In the genomic region with DNA sequence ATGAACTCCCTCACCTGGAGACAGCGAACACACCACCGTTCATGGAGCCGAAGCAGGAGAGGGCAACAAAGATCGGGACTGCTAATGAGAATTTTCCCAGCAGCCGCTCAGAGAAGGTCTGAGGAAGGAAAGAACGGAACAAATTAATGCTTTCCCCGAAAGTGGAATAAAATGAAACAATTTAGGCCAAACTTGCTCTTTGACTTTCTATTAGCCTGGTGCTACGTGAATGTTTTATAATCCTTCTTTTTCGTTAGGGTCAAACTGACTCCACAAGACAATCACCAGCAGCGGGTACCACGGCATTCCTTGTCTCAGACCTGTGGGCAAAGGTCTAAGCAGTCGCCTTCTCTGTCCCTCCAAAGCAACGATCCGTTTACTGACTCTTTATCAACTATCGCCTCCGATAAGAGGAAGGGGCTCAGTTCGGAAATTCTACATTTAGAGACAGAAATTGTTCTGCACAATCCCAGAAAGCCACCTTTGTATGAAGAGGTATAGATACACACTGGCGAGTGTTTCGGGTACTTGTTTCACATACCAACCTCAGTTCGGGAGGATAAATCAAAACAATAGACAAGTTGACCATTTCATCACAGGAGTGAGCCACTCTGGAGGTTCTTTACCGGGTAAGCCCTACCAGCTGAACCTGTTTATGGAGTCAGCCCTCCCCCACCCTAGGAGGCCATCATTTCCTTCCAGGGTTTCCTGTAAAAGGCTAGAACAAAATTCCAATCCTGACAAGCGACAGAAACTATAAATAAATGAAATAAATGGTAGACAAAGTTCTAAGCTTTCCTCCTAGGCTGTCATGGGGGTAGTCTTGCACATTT, we compare ENCODE assay signal across 8 mouse cellular contexts.
DNase-seq lines count a peak whose midpoint lies in the region; ATAC-seq lines count a peak whose summit lies in the region.

No protein-coding gene starts in this region.

- H3K4me3 ChIP-seq in embryonic facial prominence, embryonic 12.5 days: peak overlapping the region; percentile 32
- peak overlapping the region; percentile 38 for H3K4me3 ChIP-seq in hindbrain, embryonic 15.5 days
- H3K4me3 ChIP-seq in liver, embryonic 15.5 days (replicated peaks): peak overlapping the region; percentile 35
- peak overlapping the region; percentile 30 for H3K4me3 ChIP-seq in neural tube, embryonic 14.5 days (ENCODE audit: low read depth, low read length)

- H3K9me3 ChIP-seq in embryonic facial prominence, embryonic 12.5 days: no peaks in the 10 kb centered on the region
- no peaks in the 10 kb centered on the region for H3K9me3 ChIP-seq in hindbrain, embryonic 15.5 days
- H3K9me3 ChIP-seq in liver, embryonic 15.5 days (replicated peaks): no peaks in the 10 kb centered on the region
- no peaks in the 10 kb centered on the region for H3K9me3 ChIP-seq in neural tube, embryonic 14.5 days (ENCODE audit: control insufficient read depth, low read length)

- H3K27me3 ChIP-seq in embryonic facial prominence, embryonic 12.5 days: no peaks in the 10 kb centered on the region
- no peaks in the 10 kb centered on the region for H3K27me3 ChIP-seq in hindbrain, embryonic 15.5 days
- H3K27me3 ChIP-seq in liver, embryonic 15.5 days: no peaks in the 10 kb centered on the region
- H3K27me3 ChIP-seq in neural tube, embryonic 14.5 days (ENCODE audit: control insufficient read depth, insufficient read depth, low read length): no peaks in the 10 kb centered on the region

- peak overlapping the region; percentile 44 for H3K4me2 ChIP-seq in embryonic facial prominence, embryonic 12.5 days (replicated peaks)
- H3K4me2 ChIP-seq in hindbrain, embryonic 15.5 days: peak overlapping the region; percentile 53
- H3K4me2 ChIP-seq in liver, embryonic 15.5 days: peak overlapping the region; percentile 42
- H3K4me2 ChIP-seq in neural tube, embryonic 14.5 days (ENCODE audit: low read depth, low read length): peak overlapping the region; percentile 46

- H3K4me1 ChIP-seq in embryonic facial prominence, embryonic 12.5 days: peaks cover 10% of the 10 kb centered on the region; the same call in 1 of the 2 replicates
- H3K4me1 ChIP-seq in hindbrain, embryonic 15.5 days (replicated peaks): peaks cover 19% of the 10 kb centered on the region; the same call in 1 of the 2 replicates
- no peaks in the 10 kb centered on the region for H3K4me1 ChIP-seq in liver, embryonic 15.5 days (replicated peaks)
- H3K4me1 ChIP-seq in neural tube, embryonic 14.5 days (ENCODE audit: control insufficient read depth, insufficient read depth, low read length): no peaks in the 10 kb centered on the region

- DNase-seq in adrenal gland, postnatal 14 days: peak; percentile 9
- no peak for DNase-seq in adrenal gland, adult 18-20 months (ENCODE audit: low spot score in 2 of 2)
- no peak for DNase-seq in frontal cortex, adult 2 months (ENCODE audit: extremely low spot score in 1 of 2, low spot score in 1 of 2)
- no peak for DNase-seq in thymus, postnatal 25 days

- no peaks in the 10 kb centered on the region for H3K36me3 ChIP-seq in embryonic facial prominence, embryonic 12.5 days
- H3K36me3 ChIP-seq in hindbrain, embryonic 15.5 days: no peaks in the 10 kb centered on the region
- H3K36me3 ChIP-seq in liver, embryonic 15.5 days (replicated peaks): no peaks in the 10 kb centered on the region
- H3K36me3 ChIP-seq in neural tube, embryonic 14.5 days (ENCODE audit: control insufficient read depth, insufficient read depth, low read length): no peaks in the 10 kb centered on the region

- WGBS in embryonic facial prominence, embryonic 12.5 days: 25% methylated on average over 22 of the region's 22 CpGs
- WGBS in hindbrain, embryonic 15.5 days: 34% methylated on average over 22 of the region's 22 CpGs
- 19% methylated on average over 22 of the region's 22 CpGs for WGBS in liver, embryonic 15.5 days (ENCODE audit: insufficient replicate concordance)
- WGBS in neural tube, embryonic 14.5 days: 41% methylated on average over 22 of the region's 22 CpGs

- H3K27ac ChIP-seq in embryonic facial prominence, embryonic 12.5 days: 0 out of 2 replicates have a peak overlapping the region, but pooled peaks have one; percentile 11
- peak overlapping the region; percentile 56 for H3K27ac ChIP-seq in hindbrain, embryonic 15.5 days (replicated peaks)
- H3K27ac ChIP-seq in liver, embryonic 15.5 days (replicated peaks): no peak overlapping the region
- no peak overlapping the region; the same call in 1 of the 2 replicates for H3K27ac ChIP-seq in neural tube, embryonic 14.5 days (ENCODE audit: low read depth, low read length)

- no peak for ATAC-seq in embryonic facial prominence, embryonic 12.5 days (ENCODE audit: insufficient number of reproducible peaks, insufficient read depth, low FRiP score, low TSS enrichment)
- peak; percentile 62; the same call in 1 of the 2 replicates for ATAC-seq in hindbrain, embryonic 15.5 days (ENCODE audit: low FRiP score, low read depth)
- ATAC-seq in liver, embryonic 15.5 days (ENCODE audit: insufficient read depth): no peak
- ATAC-seq in neural tube, embryonic 14.5 days (ENCODE audit: low read depth): 0 out of 2 replicates have a peak, but pooled peaks have one; percentile 19

- H3K9ac ChIP-seq in embryonic facial prominence, embryonic 12.5 days: peak overlapping the region; percentile 27; the same call in 1 of the 2 replicates
- H3K9ac ChIP-seq in hindbrain, embryonic 15.5 days: peak overlapping the region; percentile 24; the same call in 1 of the 2 replicates
- no peak overlapping the region for H3K9ac ChIP-seq in liver, embryonic 15.5 days
- no peak overlapping the region; the same call in 1 of the 2 replicates for H3K9ac ChIP-seq in neural tube, embryonic 14.5 days (replicated peaks; ENCODE audit: low read depth, low read length)

Comparison
In these comparisons a context has a peak if more than half of its experiments do, and no peak if none do; other contexts are left out.
1. ATAC-seq: peak in hindbrain, embryonic 15.5 days (single experiment) and neural tube, embryonic 14.5 days (single experiment); none in embryonic facial prominence, embryonic 12.5 days (single experiment) and liver, embryonic 15.5 days (single experiment).
2. H3K27ac ChIP-seq: peak in embryonic facial prominence, embryonic 12.5 days (single experiment) and hindbrain, embryonic 15.5 days (single experiment); none in liver, embryonic 15.5 days (single experiment) and neural tube, embryonic 14.5 days (single experiment).
3. H3K9ac ChIP-seq: peak in embryonic facial prominence, embryonic 12.5 days (single experiment) and hindbrain, embryonic 15.5 days (single experiment); none in liver, embryonic 15.5 days (single experiment) and neural tube, embryonic 14.5 days (single experiment).
4. Peak in every context shown above with its lines, with median percentiles within 50 percentile points of each other: H3K4me2 ChIP-seq and H3K4me3 ChIP-seq.